Mouse (Mus musculus): ENCODE results near the gene Plekhm3. TPM values are rescaled to one million over a fixed set of nuclear protein-coding genes. Genes with fewer than 3 reads are reported as not detected.

The Plekhm3 gene
- polyA plus RNA-seq, 1 experiment from 2014 or later = 6.0 TPM

- no peak for ATAC-seq (ENCODE audit: low read depth)
- Histone ChIP-seq H3K36me3 (ENCODE audit: control insufficient read depth, insufficient read depth, low read length) (no peaks in the 10 kb centered on the region), H3K9me3 (ENCODE audit: control insufficient read depth, low read length) (no peaks in the 10 kb centered on the region), H3K4me3 (ENCODE audit: low read length) (no peak overlapping the region), H3K4me1 (replicated peaks; ENCODE audit: control insufficient read depth, insufficient read depth, low read length) (no peaks in the 10 kb centered on the region; the same call in 1 of the 2 replicates), H3K9ac (ENCODE audit: low read length) (no peak overlapping the region), H3K27ac (ENCODE audit: low read length) (no peak overlapping the region), H3K27me3 (ENCODE audit: control insufficient read depth, insufficient read depth, low read depth, low read length) (no peaks in the 10 kb centered on the region), H3K4me2 (ENCODE audit: low read depth, low read length) (no peak overlapping the region)
- 76% methylated on average over 1 of the region's 1 CpGs for WGBS
Measured at GRCm38 (mm10) chr1:64875156-64875555, 81.5 kb downstream of the Plekhm3 start.

GRCm38 (mm10) chr1:64871956-64872355 is 84.7 kb downstream of the Plekhm3 start:
- Histone ChIP-seq H3K9ac (ENCODE audit: low read length) (no peak overlapping the region), H3K9me3 (ENCODE audit: control insufficient read depth, low read length) (no peaks in the 10 kb centered on the region), H3K4me2 (ENCODE audit: low read depth, low read length) (no peak overlapping the region), H3K4me1 (replicated peaks; ENCODE audit: control insufficient read depth, insufficient read depth, low read length) (peaks cover 2% of the 10 kb centered on the region; the same call in 1 of the 2 replicates), H3K27me3 (ENCODE audit: control insufficient read depth, insufficient read depth, low read depth, low read length) (no peaks in the 10 kb centered on the region), H3K4me3 (ENCODE audit: low read length) (no peak overlapping the region), H3K27ac (ENCODE audit: low read length) (no peak overlapping the region), H3K36me3 (ENCODE audit: control insufficient read depth, insufficient read depth, low read length) (no peaks in the 10 kb centered on the region)
- 80% methylated on average over 5 of the region's 5 CpGs for WGBS
- no peak for ATAC-seq (ENCODE audit: low read depth)

GRCm38 (mm10) chr1:64867684-64868083 is 88.9 kb downstream of the Plekhm3 start:
- no peak overlapping the region for H3K4me2 ChIP-seq (ENCODE audit: low read depth, low read length)
- H3K4me3 ChIP-seq (ENCODE audit: low read length) = no peak overlapping the region
- no peaks in the 10 kb centered on the region for H3K27me3 ChIP-seq (ENCODE audit: control insufficient read depth, insufficient read depth, low read depth, low read length)
- WGBS = 19% methylated on average over 4 of the region's 4 CpGs
- no peak for ATAC-seq (ENCODE audit: low read depth)
- H3K27ac ChIP-seq (ENCODE audit: low read length) = no peak overlapping the region
- H3K9me3 ChIP-seq (ENCODE audit: control insufficient read depth, low read length) = no peaks in the 10 kb centered on the region
- peaks cover 2% of the 10 kb centered on the region; the same call in 1 of the 2 replicates for H3K4me1 ChIP-seq (replicated peaks; ENCODE audit: control insufficient read depth, insufficient read depth, low read length)
- H3K9ac ChIP-seq (ENCODE audit: low read length) = no peak overlapping the region
- H3K36me3 ChIP-seq (ENCODE audit: control insufficient read depth, insufficient read depth, low read length) = no peaks in the 10 kb centered on the region

GRCm38 (mm10) chr1:64866140-64866539 is 90.5 kb downstream of the Plekhm3 start:
- H3K4me1 ChIP-seq (replicated peaks; ENCODE audit: control insufficient read depth, insufficient read depth, low read length) = peaks cover 2% of the 10 kb centered on the region; the same call in 1 of the 2 replicates
- H3K27ac ChIP-seq (ENCODE audit: low read length) = no peak overlapping the region
- 68% methylated on average over 1 of the region's 1 CpGs for WGBS
- no peak overlapping the region for H3K4me2 ChIP-seq (ENCODE audit: low read depth, low read length)
- no peak overlapping the region for H3K4me3 ChIP-seq (ENCODE audit: low read length)
- H3K27me3 ChIP-seq (ENCODE audit: control insufficient read depth, insufficient read depth, low read depth, low read length) = no peaks in the 10 kb centered on the region
- H3K9ac ChIP-seq (ENCODE audit: low read length) = no peak overlapping the region
- ATAC-seq (ENCODE audit: low read depth) = no peak
- H3K36me3 ChIP-seq (ENCODE audit: control insufficient read depth, insufficient read depth, low read length) = no peaks in the 10 kb centered on the region
- H3K9me3 ChIP-seq (ENCODE audit: control insufficient read depth, low read length) = no peaks in the 10 kb centered on the region

GRCm38 (mm10) chr1:64860235-64860920 is 96.2 kb downstream of the Plekhm3 start:
- Histone ChIP-seq H3K36me3 (ENCODE audit: control insufficient read depth, insufficient read depth, low read length) (no peaks in the 10 kb centered on the region), H3K4me2 (ENCODE audit: low read depth, low read length) (no peak overlapping the region), H3K9ac (ENCODE audit: low read length) (no peak overlapping the region), H3K9me3 (ENCODE audit: control insufficient read depth, low read length) (no peaks in the 10 kb centered on the region), H3K27me3 (ENCODE audit: control insufficient read depth, insufficient read depth, low read depth, low read length) (no peaks in the 10 kb centered on the region), H3K4me1 (replicated peaks; ENCODE audit: control insufficient read depth, insufficient read depth, low read length) (peaks cover 8% of the 10 kb centered on the region), H3K27ac (ENCODE audit: low read length) (no peak overlapping the region), H3K4me3 (ENCODE audit: low read length) (no peak overlapping the region)
- ATAC-seq (ENCODE audit: low read depth) = no peak
- 65% methylated on average over 11 of the region's 11 CpGs for whole genome bisulfite sequencing

GRCm38 (mm10) chr1:64859826-64860225 is 96.8 kb downstream of the Plekhm3 start:
- ATAC-seq (ENCODE audit: low read depth) = peak; percentile 56
- WGBS = 63% methylated on average over 5 of the region's 5 CpGs
- no peaks in the 10 kb centered on the region for H3K9me3 ChIP-seq (ENCODE audit: control insufficient read depth, low read length)
- H3K36me3 ChIP-seq (ENCODE audit: control insufficient read depth, insufficient read depth, low read length) = no peaks in the 10 kb centered on the region
- H3K4me2 ChIP-seq (ENCODE audit: low read depth, low read length) = no peak overlapping the region
- no peaks in the 10 kb centered on the region for H3K27me3 ChIP-seq (ENCODE audit: control insufficient read depth, insufficient read depth, low read depth, low read length)
- H3K9ac ChIP-seq (ENCODE audit: low read length) = no peak overlapping the region
- no peak overlapping the region for H3K4me3 ChIP-seq (ENCODE audit: low read length)
- peak overlapping the region; percentile 31; the same call in 1 of the 2 replicates for H3K27ac ChIP-seq (ENCODE audit: low read length)
- peaks cover 8% of the 10 kb centered on the region for H3K4me1 ChIP-seq (replicated peaks; ENCODE audit: control insufficient read depth, insufficient read depth, low read length)

GRCm38 (mm10) chr1:64854835-64855234 is 101.8 kb downstream of the Plekhm3 start:
- Histone ChIP-seq H3K27me3 (ENCODE audit: control insufficient read depth, insufficient read depth, low read depth, low read length) (no peaks in the 10 kb centered on the region), H3K4me3 (ENCODE audit: low read length) (no peak overlapping the region), H3K9me3 (ENCODE audit: control insufficient read depth, low read length) (no peaks in the 10 kb centered on the region), H3K27ac (ENCODE audit: low read length) (no peak overlapping the region), H3K4me1 (replicated peaks; ENCODE audit: control insufficient read depth, insufficient read depth, low read length) (no peaks in the 10 kb centered on the region), H3K36me3 (ENCODE audit: control insufficient read depth, insufficient read depth, low read length) (no peaks in the 10 kb centered on the region), H3K9ac (ENCODE audit: low read length) (no peak overlapping the region), H3K4me2 (ENCODE audit: low read depth, low read length) (no peak overlapping the region)
- ATAC-seq (ENCODE audit: low read depth) = no peak
- WGBS = 57% methylated on average over 5 of the region's 5 CpGs

GRCm38 (mm10) chr1:64853738-64854730 is 102.6 kb downstream of the Plekhm3 start:
- Histone ChIP-seq H3K36me3 (ENCODE audit: control insufficient read depth, insufficient read depth, low read length) (no peaks in the 10 kb centered on the region), H3K4me3 (ENCODE audit: low read length) (no peak overlapping the region), H3K4me2 (ENCODE audit: low read depth, low read length) (no peak overlapping the region), H3K27ac (ENCODE audit: low read length) (no peak overlapping the region), H3K9me3 (ENCODE audit: control insufficient read depth, low read length) (no peaks in the 10 kb centered on the region), H3K4me1 (replicated peaks; ENCODE audit: control insufficient read depth, insufficient read depth, low read length) (peaks cover 6% of the 10 kb centered on the region; the same call in 1 of the 2 replicates), H3K27me3 (ENCODE audit: control insufficient read depth, insufficient read depth, low read depth, low read length) (no peaks in the 10 kb centered on the region), H3K9ac (ENCODE audit: low read length) (no peak overlapping the region)
- 59% methylated on average over 5 of the region's 5 CpGs for WGBS
- no peak for ATAC-seq (ENCODE audit: low read depth)

GRCm38 (mm10) chr1:64853244-64853643 is 103.4 kb downstream of the Plekhm3 start:
- Histone ChIP-seq H3K4me2 (ENCODE audit: low read depth, low read length) (no peak overlapping the region), H3K4me1 (replicated peaks; ENCODE audit: control insufficient read depth, insufficient read depth, low read length) (peaks cover 9% of the 10 kb centered on the region; the same call in 1 of the 2 replicates), H3K9ac (ENCODE audit: low read length) (no peak overlapping the region), H3K27me3 (ENCODE audit: control insufficient read depth, insufficient read depth, low read depth, low read length) (no peaks in the 10 kb centered on the region), H3K9me3 (ENCODE audit: control insufficient read depth, low read length) (no peaks in the 10 kb centered on the region), H3K27ac (ENCODE audit: low read length) (no peak overlapping the region), H3K4me3 (ENCODE audit: low read length) (no peak overlapping the region), H3K36me3 (ENCODE audit: control insufficient read depth, insufficient read depth, low read length) (no peaks in the 10 kb centered on the region)
- ATAC-seq (ENCODE audit: low read depth) = no peak
- WGBS = 69% methylated on average over 2 of the region's 2 CpGs
